8 mouse cellular contexts compared by ENCODE assay signal in genomic region chr5:148264819-148265707, GRCm38 (mm10).
DNase-seq lines count a peak whose midpoint lies in the region; ATAC-seq lines count a peak whose summit lies in the region.

No protein-coding gene starts in this region.

- peak; percentile 40; the same call in 1 of the 2 replicates for ATAC-seq in embryonic facial prominence, embryonic 15.5 days (ENCODE audit: insufficient number of reproducible peaks, low FRiP score, low TSS enrichment, low read depth)
- peak; percentile 48 to 63; a peak in 3 of 4 replicates for ATAC-seq in hematopoietic stem cell, adult 5-6 weeks (replicated peaks in 1 of 2; ENCODE audit: insufficient read depth in 1 of 2, low FRiP score in 2 of 2, low TSS enrichment in 1 of 2, low read depth in 1 of 2, poor library complexity in 2 of 2, severe bottlenecking in 2 of 2)
- peak; percentile 75 for ATAC-seq in stomach, embryonic 14.5 days (ENCODE audit: insufficient number of reproducible peaks, insufficient read depth, low FRiP score, low read depth)

- peak overlapping the region; percentile 53 for H3K4me3 ChIP-seq in embryonic facial prominence, embryonic 15.5 days (replicated peaks)
- H3K4me3 ChIP-seq in stomach, embryonic 14.5 days (ENCODE audit: low read depth, low read length) = peak overlapping the region; percentile 51

- peak overlapping the region; percentile 82 for H3K4me2 ChIP-seq in embryonic facial prominence, embryonic 15.5 days (replicated peaks)
- H3K4me2 ChIP-seq in stomach, embryonic 14.5 days (replicated peaks; ENCODE audit: low read depth, low read length) = peak overlapping the region; percentile 73

- WGBS in embryonic facial prominence, embryonic 15.5 days = under 1% methylated on average over 32 of the region's 32 CpGs
- WGBS in stomach, embryonic 14.5 days = under 1% methylated on average over 32 of the region's 32 CpGs

- no peak overlapping the region for H3K27ac ChIP-seq in embryonic facial prominence, embryonic 15.5 days (replicated peaks)
- no peak overlapping the region for H3K27ac ChIP-seq in stomach, embryonic 14.5 days (ENCODE audit: low read length)

- H3K9ac ChIP-seq in embryonic facial prominence, embryonic 15.5 days = peak overlapping the region; percentile 26
- H3K9ac ChIP-seq in stomach, embryonic 14.5 days (replicated peaks; ENCODE audit: low read depth, low read length) = peak overlapping the region; percentile 21; the same call in 1 of the 2 replicates

- H3K36me3 ChIP-seq in embryonic facial prominence, embryonic 15.5 days = no peaks in the 10 kb centered on the region
- no peaks in the 10 kb centered on the region for H3K36me3 ChIP-seq in stomach, embryonic 14.5 days (ENCODE audit: control insufficient read depth, insufficient read depth, low read length)

- DNase-seq in urinary bladder, postnatal 25 days (ENCODE audit: low spot score) = peak; percentile 6
- DNase-seq in urinary bladder, adult 2 months (ENCODE audit: low spot score) = no peak
- peak; percentile 54 to 70 for DNase-seq in left cerebral cortex, adult 8-10 months (ENCODE audit: low spot score in 2 of 2)
- peak; percentile 34 for DNase-seq in mesoderm, embryonic 11.5 days (ENCODE audit: low read depth, low spot score)
- DNase-seq in B cell, adult 2 months = no peak

- H3K4me1 ChIP-seq in embryonic facial prominence, embryonic 15.5 days = peaks cover 15% of the 10 kb centered on the region
- H3K4me1 ChIP-seq in stomach, embryonic 14.5 days (ENCODE audit: control insufficient read depth, insufficient read depth, low read length) = no peaks in the 10 kb centered on the region

- H3K27me3 ChIP-seq in embryonic facial prominence, embryonic 15.5 days = peaks cover 22% of the 10 kb centered on the region
- no peaks in the 10 kb centered on the region for H3K27me3 ChIP-seq in stomach, embryonic 14.5 days (ENCODE audit: control insufficient read depth, insufficient read depth, low read length)

- no peaks in the 10 kb centered on the region for H3K9me3 ChIP-seq in embryonic facial prominence, embryonic 15.5 days (replicated peaks)
- H3K9me3 ChIP-seq in stomach, embryonic 14.5 days (ENCODE audit: control insufficient read depth, low read depth, low read length) = no peaks in the 10 kb centered on the region

Comparison
In these comparisons a context has a peak if more than half of its experiments do, and no peak if none do; other contexts are left out.
1. DNase-seq: peak in urinary bladder, postnatal 25 days (single experiment), left cerebral cortex, adult 8-10 months (2 of 2) and mesoderm, embryonic 11.5 days (single experiment); none in urinary bladder, adult 2 months (single experiment) and B cell, adult 2 months (0 of 2).
2. Peak in every context shown above with its lines, with median percentiles within 50 percentile points of each other: ATAC-seq.